Mouse (Mus musculus) urinary bladder, postnatal 36 days (tissue): Measurements from ENCODE around the gene Eno2.
"Not testable (repeated sequence)": the region's sequence is repeated elsewhere in the genome, so short reads cannot be mapped to it uniquely, and the experiment has no call there.

Experiments
- DNase-seq, 2 experiments: peaks; one replicate each; pipeline ENCODE4 v3.0.0; 2022; ENCODE audit warnings: low spot score in 2 of 2, mixed read lengths in 1 of 2

The Eno2 gene

DNA sequence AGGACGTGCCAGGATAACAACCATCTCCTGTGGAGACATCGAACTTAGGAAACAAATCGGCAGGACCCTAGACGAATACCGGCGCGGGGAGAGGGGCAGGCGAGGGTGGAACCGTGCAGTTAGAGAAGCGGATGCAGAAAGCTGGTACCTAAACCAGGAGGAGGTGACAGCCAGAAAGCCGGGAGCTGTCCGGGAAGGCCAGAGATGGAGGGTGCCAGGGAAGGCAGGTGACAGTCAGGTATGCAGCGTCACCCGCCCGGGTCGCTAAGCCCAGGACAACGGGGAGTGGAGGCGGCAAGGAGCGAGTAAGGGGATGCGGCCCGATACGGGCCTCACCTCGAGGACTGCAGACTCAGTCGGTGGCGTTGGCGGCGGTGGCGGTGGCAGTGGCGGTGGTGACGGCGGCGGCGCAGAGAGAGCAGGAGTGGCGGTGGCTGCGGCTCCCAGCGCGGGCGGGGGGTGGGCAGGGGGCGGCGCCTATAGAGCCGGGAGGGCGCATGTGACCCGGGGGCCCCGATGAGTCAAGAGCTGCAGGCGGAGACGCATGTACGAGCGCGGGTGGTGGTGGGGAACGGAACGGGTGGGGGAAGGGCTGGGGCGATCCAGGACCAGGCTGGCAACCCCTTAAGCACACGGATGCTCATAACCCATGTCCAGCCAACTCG, at the start of gene Eno2:
TSS of gene Eno2 (minus strand) at position 573 of the 665 bp plus-strand sequence.
- DNase-seq = no peak

DNA sequence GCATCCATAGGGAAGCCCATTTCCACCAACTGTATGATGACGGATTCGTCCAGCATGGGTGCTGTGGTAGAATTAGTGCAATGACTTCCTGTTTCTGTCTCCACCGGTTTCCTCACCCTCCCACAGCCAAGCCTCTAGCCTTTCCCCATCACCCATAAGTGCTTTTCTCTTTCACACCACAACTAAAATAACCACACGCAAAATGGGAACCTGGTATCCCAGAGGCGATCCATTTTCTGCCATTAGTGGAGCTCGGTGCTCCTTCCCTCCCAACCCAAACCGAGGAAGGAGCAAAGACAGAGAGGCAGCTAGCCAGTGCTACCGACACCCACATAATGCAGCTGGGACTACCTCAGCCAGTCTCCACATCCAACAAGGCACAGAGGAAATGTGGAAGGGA, 48.5 kb upstream of the Eno2 start:
- DNase-seq = no peak

GRCm38 (mm10) chr6:124817563-124817962, 48.1 kb upstream of the Eno2 start:
- no peak for DNase-seq

DNA sequence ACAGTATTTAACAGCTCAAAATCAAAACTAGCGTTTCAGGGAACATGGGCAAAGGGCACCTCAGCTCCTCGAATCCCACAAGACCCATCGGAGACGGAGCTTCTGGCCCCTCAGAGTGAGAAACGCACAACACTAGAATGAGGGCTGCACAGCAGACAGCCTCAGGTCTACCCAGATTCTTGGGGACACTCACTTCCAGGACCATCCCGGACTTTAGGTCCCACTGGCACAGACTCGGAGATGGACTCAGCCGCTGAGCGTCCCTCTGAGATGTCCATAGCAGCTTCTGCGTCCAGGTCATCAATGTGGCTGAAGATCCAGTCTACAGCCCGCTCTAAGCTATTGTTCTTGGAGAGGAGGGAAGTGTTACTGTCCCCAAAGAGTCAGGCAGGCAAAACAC, 47.7 kb upstream of the Eno2 start:
- DNase-seq = no peak

GRCm38 (mm10) chr6:124816611-124817010, 47.1 kb upstream of the Eno2 start:
- no peak for DNase-seq

DNA sequence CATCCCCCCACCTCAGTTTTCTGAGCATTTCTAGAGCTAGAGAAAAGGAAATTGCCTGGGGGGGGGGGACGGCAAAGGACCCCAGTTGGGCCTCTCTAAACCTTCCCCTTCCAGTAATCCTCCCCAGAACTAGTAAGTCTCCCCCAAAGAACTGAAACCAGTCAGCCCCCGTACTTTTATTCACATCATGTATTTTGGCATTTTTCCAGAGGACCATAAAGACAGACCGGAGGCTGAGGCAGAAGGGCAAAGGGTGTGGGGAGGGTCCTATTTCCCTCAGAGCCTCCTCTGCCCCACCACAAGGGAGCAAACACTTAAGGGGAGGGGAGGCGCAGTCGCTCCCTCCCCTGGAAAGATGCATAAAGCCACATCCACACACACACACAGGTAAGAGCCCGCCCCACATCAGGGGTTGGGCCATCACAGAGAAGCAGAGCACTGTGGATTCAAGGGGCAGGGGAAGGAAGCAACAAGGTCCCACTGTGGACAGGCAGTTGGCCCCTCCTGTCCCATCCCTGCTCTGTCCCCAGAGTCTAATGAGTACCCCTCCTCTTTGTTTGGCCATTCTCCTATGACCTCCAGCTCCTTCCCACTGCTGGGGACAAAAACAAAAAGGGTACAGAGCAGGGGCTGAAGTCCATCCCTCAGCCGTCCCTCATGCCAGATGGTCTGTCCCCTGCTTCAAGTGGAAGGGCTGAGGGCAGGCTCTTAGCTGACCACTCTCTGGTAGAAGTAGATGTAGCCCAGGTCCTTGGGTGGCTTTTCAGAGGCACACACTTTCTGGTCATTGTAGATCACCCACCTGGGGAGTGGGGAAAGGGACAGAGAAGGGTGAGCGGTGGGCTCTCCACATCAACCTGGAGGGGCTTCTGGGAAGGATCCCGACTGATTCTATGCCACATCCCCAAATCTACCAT, 45.6 kb upstream of the Eno2 start:
- DNase-seq = no peak

DNA sequence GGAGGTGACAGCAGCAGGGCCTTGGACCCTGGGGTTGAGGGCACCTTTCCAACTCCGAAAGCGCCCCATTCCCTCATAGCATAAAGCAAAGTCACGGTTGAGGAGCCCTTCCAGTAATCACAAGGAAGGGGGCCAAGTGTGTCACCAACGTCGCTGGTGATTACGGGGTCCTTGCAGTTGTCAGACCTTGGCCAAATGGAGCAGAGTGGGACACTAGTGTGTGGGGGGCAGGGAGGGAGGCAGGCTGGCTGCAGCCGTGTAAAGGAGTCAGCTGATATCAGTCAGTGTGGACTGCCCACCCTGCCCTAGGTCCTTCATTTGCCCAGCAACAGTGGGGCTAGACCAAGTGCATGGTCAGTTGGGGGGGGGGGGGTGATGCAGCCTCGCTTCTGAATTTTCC, 45.0 kb upstream of the Eno2 start:
- no peak for DNase-seq

DNA sequence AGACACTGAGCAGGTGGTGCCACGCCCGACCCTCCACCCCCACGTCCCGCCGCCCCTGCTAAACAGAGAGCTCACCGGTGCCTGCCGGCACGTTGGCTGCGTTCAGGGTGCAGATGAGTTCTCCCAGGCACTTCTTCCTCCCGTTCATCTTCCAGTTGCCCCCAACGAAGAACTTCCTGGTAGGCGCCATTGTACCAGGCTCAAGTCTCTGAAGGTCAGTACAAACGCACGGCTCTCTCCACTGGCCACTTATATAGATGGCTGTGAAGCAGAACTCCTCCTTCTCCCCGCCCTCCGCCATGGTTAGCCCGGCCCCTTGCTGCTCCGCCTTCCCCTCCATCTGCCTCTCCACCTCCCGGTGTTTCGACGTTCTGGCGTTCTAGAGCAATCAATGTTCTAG, 44.5 kb upstream of the Eno2 start, which contains the start of gene Tpi1:
TSS of gene Tpi1 (minus strand) at position 364 of the 400 bp plus-strand sequence.
- DNase-seq = peak; percentile 91 to 93

DNA sequence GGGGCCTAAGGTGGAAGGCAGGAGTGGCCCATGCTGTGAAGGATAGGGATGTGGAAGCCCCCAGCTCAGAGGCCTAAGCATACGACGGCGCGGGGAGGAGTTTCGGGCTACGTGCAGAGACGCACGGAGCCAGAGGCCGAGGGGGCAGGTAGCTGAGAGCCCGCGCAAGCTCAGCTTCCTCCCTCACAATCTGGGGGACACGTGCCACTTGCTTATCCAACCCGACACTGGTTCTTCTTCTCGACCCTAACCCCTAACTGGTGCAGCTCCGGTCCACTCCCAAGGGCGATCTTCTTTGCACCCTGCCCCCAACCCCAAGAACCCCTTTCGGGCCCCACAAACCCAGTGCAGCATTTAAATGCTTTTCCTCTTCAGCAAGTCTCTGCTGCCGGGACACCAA, 44.0 kb upstream of the Eno2 start:
- DNase-seq = peak; percentile 37 to 63

GRCm38 (mm10) chr6:124812848-124813247, 43.4 kb upstream of the Eno2 start:
- no peak for DNase-seq

DNA sequence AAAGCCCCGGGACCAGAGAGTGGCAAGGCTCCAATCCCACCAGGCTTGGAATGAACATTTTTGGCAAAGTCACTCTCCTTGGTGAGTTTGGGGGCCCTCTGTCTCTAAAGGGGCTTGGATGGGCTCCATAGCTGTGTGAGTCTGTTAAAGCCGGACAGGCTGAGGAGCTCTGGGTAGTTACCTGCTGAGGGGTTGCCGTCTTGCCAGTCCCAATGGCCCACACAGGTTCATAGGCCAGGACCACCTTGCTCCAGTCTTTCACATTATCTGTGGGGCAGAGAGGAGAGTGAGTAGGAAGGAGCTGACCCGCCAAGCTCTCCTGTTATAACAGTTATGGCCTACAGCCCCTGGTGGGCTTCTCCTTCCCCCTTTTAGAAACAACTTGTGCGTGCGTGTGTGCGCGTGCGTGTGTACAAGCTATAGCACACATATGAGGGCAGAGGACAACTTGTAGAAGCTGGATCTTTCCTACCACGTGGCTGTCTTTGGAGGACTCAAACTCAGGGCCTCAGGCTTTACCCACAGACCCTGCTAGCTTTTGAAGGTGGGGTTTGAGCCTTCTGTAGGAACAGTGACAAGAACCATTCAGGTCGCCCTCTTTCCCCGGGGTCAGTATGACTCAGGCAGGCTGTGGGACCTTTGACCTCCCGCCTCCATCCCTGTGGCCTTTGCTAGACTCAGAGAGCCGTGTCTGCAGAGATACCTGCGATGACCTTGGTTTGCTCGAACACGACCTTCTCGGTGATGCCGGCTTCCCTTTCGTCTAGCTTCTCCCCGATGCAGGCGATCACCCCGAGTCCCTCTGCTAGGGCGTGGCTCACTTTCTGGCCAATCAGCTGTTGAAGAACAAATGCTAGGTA, 42.5 kb upstream of the Eno2 start:
- no peak for DNase-seq

DNA sequence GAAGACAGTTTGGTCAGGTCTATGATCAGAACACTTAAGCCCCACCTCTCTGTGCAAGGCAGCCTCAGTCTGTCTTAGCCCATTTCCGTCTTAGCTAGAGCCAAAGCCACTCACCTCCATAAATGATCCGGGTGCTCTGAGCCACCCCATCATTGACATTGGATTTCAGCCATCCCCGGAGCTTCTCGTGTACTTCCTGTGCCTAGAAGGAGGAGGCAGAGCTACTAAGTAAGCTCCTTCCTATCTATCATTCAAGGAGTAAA, 41.9 kb upstream of the Eno2 start:
- no peak for DNase-seq

GRCm38 (mm10) chr6:124810566-124811402, 41.3 kb upstream of the Eno2 start:
- not testable (repeated sequence) for DNase-seq

- no peak for DNase-seq
Observed at GRCm38 (mm10) chr6:124809775-124810538, 40.5 kb upstream of the Eno2 start.

GRCm38 (mm10) chr6:124809052-124809774, 39.7 kb upstream of the Eno2 start:
- DNase-seq = peak; percentile 78 to 85

DNA sequence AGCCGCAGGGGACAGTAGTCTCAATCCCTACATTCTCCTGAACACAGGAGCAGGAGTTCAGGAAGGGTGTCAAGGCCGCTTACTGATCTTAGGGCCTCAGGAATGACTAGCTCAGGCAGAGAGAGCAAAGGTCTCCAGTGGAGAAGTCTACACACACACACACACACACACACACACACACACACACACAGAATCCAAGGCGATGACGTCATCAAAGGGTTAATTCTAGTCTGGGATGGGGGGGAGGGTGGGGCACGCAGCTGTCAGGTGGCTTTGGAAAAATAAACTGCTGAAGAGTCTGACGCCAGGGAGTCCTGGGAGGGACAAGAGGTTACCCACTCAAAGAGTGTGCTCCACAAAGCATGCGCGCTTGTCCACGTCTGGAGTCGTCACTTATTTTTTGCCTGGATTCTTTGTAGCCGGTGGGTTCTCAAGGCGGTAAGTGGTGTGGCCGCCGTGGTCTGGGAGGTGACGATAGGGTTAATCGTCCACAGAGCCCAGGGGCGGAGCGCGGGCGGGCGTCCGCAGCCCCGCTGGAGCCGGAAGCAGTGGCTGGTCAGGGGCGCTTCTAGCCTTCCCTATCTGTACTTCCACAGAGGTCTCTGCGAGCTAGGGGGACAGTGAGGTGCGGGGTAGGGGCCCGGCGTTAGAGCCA, 39.0 kb upstream of the Eno2 start, which contains the start of gene Spsb2:
TSS of gene Spsb2 (plus strand) at position 304 of the 655 bp plus-strand sequence.
- peak; percentile 72 to 80 for DNase-seq

- DNase-seq = no peak
Observed at GRCm38 (mm10) chr6:124807986-124808357, 38.5 kb upstream of the Eno2 start.

- DNase-seq = no peak
Observed at GRCm38 (mm10) chr6:124807366-124807765, 37.9 kb upstream of the Eno2 start.

GRCm38 (mm10) chr6:124806446-124807140, 37.1 kb upstream of the Eno2 start:
- no peak for DNase-seq
